ENCODE assay signal across 8 mouse cellular contexts in the genomic region with DNA sequence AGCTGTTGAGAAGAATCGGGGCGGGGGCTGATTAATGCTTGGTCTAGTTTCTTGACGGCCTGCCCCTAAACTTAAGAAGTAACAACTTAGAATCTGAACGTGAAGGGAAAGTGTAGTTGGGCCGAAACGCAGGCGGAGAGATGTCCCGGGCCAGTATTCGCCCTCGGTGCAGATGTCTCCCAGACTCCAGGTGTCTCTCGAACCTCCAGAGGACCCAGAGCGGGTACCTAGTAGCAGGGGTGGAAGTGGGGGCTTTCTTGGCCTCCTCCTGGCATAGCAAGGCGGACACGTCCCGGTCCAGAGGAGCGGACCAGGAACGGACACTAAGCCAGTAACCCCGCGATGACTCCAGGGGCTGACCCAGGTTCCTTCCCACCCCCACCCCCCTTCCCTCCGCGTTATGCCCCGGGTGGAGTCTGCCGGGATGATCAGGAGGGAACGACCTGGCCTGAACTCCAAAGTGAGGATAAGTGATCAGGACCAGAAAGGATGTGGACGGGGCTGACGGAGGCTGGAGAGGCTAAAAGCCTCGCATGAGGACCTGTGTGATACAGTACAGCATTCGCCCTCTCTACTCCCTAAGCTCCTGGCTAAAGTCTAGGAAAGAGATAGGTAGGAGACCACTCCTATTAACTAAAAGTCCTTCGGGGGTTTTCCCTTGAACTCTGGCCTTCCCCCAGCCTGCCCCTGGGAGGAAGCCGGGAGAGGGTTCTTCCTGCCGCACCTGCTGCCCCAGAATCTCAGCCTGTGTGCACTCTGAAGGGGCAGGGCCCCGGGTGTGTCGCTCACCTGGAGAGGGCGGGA. TPM values are rescaled to one million over a fixed set of nuclear protein-coding genes. Genes with fewer than 3 reads are reported as not detected.
DNase-seq lines count a peak whose midpoint lies in the region; ATAC-seq and TF ChIP-seq lines count a peak whose summit lies in the region.

No protein-coding gene starts in this region.

- H3K9ac ChIP-seq in lung, embryonic 14.5 days = peak overlapping the region; percentile 50; the same call in 1 of the 2 replicates
- H3K9ac ChIP-seq in embryonic facial prominence, embryonic 13.5 days = no peak overlapping the region
- peak overlapping the region; percentile 21; the same call in 1 of the 2 replicates for H3K9ac ChIP-seq in neural tube, embryonic 14.5 days (replicated peaks; ENCODE audit: low read depth, low read length)

- 4% methylated on average over 34 of the region's 34 CpGs for WGBS in lung, embryonic 14.5 days
- 3% methylated on average over 34 of the region's 34 CpGs for WGBS in embryonic facial prominence, embryonic 13.5 days
- WGBS in limb, embryonic 10.5 days = 3% methylated on average over 34 of the region's 34 CpGs
- 4% methylated on average over 31 of the region's 34 CpGs for WGBS in neural tube, embryonic 14.5 days

- no peaks in the 10 kb centered on the region for H3K36me3 ChIP-seq in lung, embryonic 14.5 days (ENCODE audit: insufficient read depth)
- no peaks in the 10 kb centered on the region for H3K36me3 ChIP-seq in embryonic facial prominence, embryonic 13.5 days
- 0 out of 2 replicates have a peak, but pooled peaks cover 3% of the 10 kb centered on the region for H3K36me3 ChIP-seq in limb, embryonic 10.5 days
- no peaks in the 10 kb centered on the region for H3K36me3 ChIP-seq in neural tube, embryonic 14.5 days (ENCODE audit: control insufficient read depth, insufficient read depth, low read length)

- no peak for TF ChIP-seq CTCF in lung, embryonic 14.5 days (IDR thresholded peaks at IDR 0.05; ENCODE audit: low read depth)

- H3K4me1 ChIP-seq in lung, embryonic 14.5 days (ENCODE audit: insufficient read depth) = peaks cover 9% of the 10 kb centered on the region; the same call in 1 of the 2 replicates
- peaks cover 38% of the 10 kb centered on the region for H3K4me1 ChIP-seq in embryonic facial prominence, embryonic 13.5 days
- peaks cover 54% of the 10 kb centered on the region for H3K4me1 ChIP-seq in limb, embryonic 10.5 days
- H3K4me1 ChIP-seq in neural tube, embryonic 14.5 days (ENCODE audit: control insufficient read depth, insufficient read depth, low read length) = peaks cover 15% of the 10 kb centered on the region

- DNase-seq in lung, embryonic 14.5 days = no peak
- no peak for DNase-seq in lung, postnatal 14 days
- no peak for DNase-seq in limb, embryonic 10.5 days (ENCODE audit: low spot score)
- no peak for DNase-seq in natural killer cell, adult 2 months (ENCODE audit: low spot score in 2 of 2)
- DNase-seq in cerebellum, postnatal 4 days (ENCODE audit: low spot score in 2 of 2) = no peak

- peak overlapping the region; percentile 59 for H3K4me3 ChIP-seq in lung, embryonic 14.5 days (ENCODE audit: low read depth, low read length)
- peak overlapping the region; percentile 59 for H3K4me3 ChIP-seq in embryonic facial prominence, embryonic 13.5 days
- H3K4me3 ChIP-seq in limb, embryonic 10.5 days = peak overlapping the region; percentile 72
- H3K4me3 ChIP-seq in neural tube, embryonic 14.5 days (ENCODE audit: low read depth, low read length) = peak overlapping the region; percentile 42; the same call in 1 of the 2 replicates

- no peak for ATAC-seq in lung, embryonic 14.5 days (ENCODE audit: insufficient read depth)
- no peak for ATAC-seq in embryonic facial prominence, embryonic 13.5 days (ENCODE audit: insufficient number of reproducible peaks, insufficient read depth, low FRiP score, low TSS enrichment, low read depth)
- ATAC-seq in neural tube, embryonic 14.5 days (ENCODE audit: low read depth) = no peak
- ATAC-seq in frontal cortex, adult (ENCODE audit: low TSS enrichment) = no peak

- H3K4me2 ChIP-seq in lung, embryonic 14.5 days = peak overlapping the region; percentile 99
- peak overlapping the region; percentile 98 for H3K4me2 ChIP-seq in embryonic facial prominence, embryonic 13.5 days
- peak overlapping the region; percentile 96 for H3K4me2 ChIP-seq in neural tube, embryonic 14.5 days (ENCODE audit: low read depth, low read length)

- no peak overlapping the region for H3K27ac ChIP-seq in lung, embryonic 14.5 days (ENCODE audit: low read depth)
- H3K27ac ChIP-seq in embryonic facial prominence, embryonic 13.5 days = no peak overlapping the region
- H3K27ac ChIP-seq in limb, embryonic 10.5 days = no peak overlapping the region
- H3K27ac ChIP-seq in neural tube, embryonic 14.5 days (ENCODE audit: low read depth, low read length) = no peak overlapping the region

- no peaks in the 10 kb centered on the region for H3K9me3 ChIP-seq in lung, embryonic 14.5 days (ENCODE audit: low read depth, low read length)
- H3K9me3 ChIP-seq in embryonic facial prominence, embryonic 13.5 days = no peaks in the 10 kb centered on the region
- H3K9me3 ChIP-seq in limb, embryonic 10.5 days (replicated peaks) = no peaks in the 10 kb centered on the region
- H3K9me3 ChIP-seq in neural tube, embryonic 14.5 days (ENCODE audit: control insufficient read depth, low read length) = no peaks in the 10 kb centered on the region

- H3K27me3 ChIP-seq in lung, embryonic 14.5 days (ENCODE audit: insufficient read depth, low read length) = peaks cover 43% of the 10 kb centered on the region
- peaks cover 56% of the 10 kb centered on the region for H3K27me3 ChIP-seq in embryonic facial prominence, embryonic 13.5 days
- peaks cover 55% of the 10 kb centered on the region for H3K27me3 ChIP-seq in limb, embryonic 10.5 days (ENCODE audit: low read depth, poor library complexity, severe bottlenecking)
- peaks cover 20% of the 10 kb centered on the region for H3K27me3 ChIP-seq in neural tube, embryonic 14.5 days (ENCODE audit: control insufficient read depth, insufficient read depth, low read length)

RNA-seq across cellular contexts. Expression of gene Irf5, which starts 1.1 kb away (rescaled TPM):
- polyA plus RNA-seq in lung, embryonic 14.5 days (2014; fragmentation: Nextera tagmentation; extraction: Ambion mirVana) = 3.7 and 4.2 TPM in 2 replicates
- polyA plus RNA-seq in embryonic facial prominence, embryonic 13.5 days (2015; fragmentation: Nextera tagmentation; extraction: Ambion mirVana) = 3.6 and 4.6 TPM in 2 replicates
- polyA plus RNA-seq in limb, embryonic 10.5 days (2016; fragmentation: Nextera tagmentation; extraction: Ambion mirVana) = 3.2 and 4.2 TPM in 2 replicates
- 0.95 and 2.3 TPM in 2 replicates for polyA plus RNA-seq in neural tube, embryonic 14.5 days (2014; fragmentation: Nextera tagmentation; extraction: Ambion mirVana)

RNA-seq across cellular contexts. Expression of gene Kcp, which starts 19.8 kb away (rescaled TPM):
- polyA plus RNA-seq in lung, embryonic 14.5 days (2014; fragmentation: Nextera tagmentation; extraction: Ambion mirVana) = 17.3 and 22.0 TPM in 2 replicates
- 37.9 and 44.7 TPM in 2 replicates for polyA plus RNA-seq in embryonic facial prominence, embryonic 13.5 days (2015; fragmentation: Nextera tagmentation; extraction: Ambion mirVana)
- polyA plus RNA-seq in limb, embryonic 10.5 days (2016; fragmentation: Nextera tagmentation; extraction: Ambion mirVana) = 37.2 and 43.9 TPM in 2 replicates
- 15.1 and 20.6 TPM in 2 replicates for polyA plus RNA-seq in neural tube, embryonic 14.5 days (2014; fragmentation: Nextera tagmentation; extraction: Ambion mirVana)

RNA-seq across cellular contexts. Expression of gene Atp6v1fnb, which starts 56.3 kb away (rescaled TPM):
- polyA plus RNA-seq in lung, embryonic 14.5 days (2014; fragmentation: Nextera tagmentation; extraction: Ambion mirVana) = not detected in 2 replicates
- polyA plus RNA-seq in embryonic facial prominence, embryonic 13.5 days (2015; fragmentation: Nextera tagmentation; extraction: Ambion mirVana) = 0.32 TPM in 1 of 2 replicates, not detected in the other
- polyA plus RNA-seq in limb, embryonic 10.5 days (2016; fragmentation: Nextera tagmentation; extraction: Ambion mirVana) = 0.34 TPM in 1 of 2 replicates, not detected in the other
- polyA plus RNA-seq in neural tube, embryonic 14.5 days (2014; fragmentation: Nextera tagmentation; extraction: Ambion mirVana) = 0.55 and 0.70 TPM in 2 replicates
